Mouse (Mus musculus): Measurements from ENCODE around the gene Atp5h.
"Not testable (repeated sequence)": the region's sequence is repeated elsewhere in the genome, so short reads cannot be mapped to it uniquely, and the experiment has no call there.

The Atp5h gene

GRCm38 (mm10) chr11:115419531-115420237, at the start of gene Atp5h, which contains the start of gene Kctd2:
Gene Atp5h, minus strand, starts transcription at chr11:115419962.
Gene Kctd2, plus strand, starts transcription at chr11:115420128.
- peak; percentile 96 for DNase-seq (ENCODE audit: low read depth, low spot score)

- no peak for DNase-seq (ENCODE audit: low read depth, low spot score)
Observed at GRCm38 (mm10) chr11:115467217-115467618, 47.5 kb upstream of the Atp5h start.

GRCm38 (mm10) chr11:115464851-115465250, 45.1 kb upstream of the Atp5h start:
- no peak for DNase-seq (ENCODE audit: low read depth, low spot score)

DNA sequence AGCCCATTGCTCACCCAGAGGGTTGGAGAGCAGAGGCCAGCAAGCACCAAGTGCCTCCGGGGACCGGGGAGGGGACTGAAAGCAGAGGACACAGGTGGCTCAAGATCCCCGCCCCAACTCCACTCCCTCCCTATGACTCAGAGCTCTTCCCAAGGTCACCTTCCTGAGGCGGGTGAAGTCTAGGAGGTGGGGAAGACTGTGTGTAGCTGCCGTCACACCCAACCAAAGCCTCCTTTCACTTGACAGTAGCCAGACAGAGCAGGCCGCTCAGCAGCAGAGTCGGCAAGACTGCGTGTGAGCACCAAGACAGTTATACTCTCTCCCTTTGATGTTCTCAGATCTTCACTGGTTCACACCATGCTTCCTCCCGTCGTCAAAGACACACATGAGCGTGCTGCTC, 43.6 kb upstream of the Atp5h start:
- no peak for DNase-seq (ENCODE audit: low read depth, low spot score)

DNA sequence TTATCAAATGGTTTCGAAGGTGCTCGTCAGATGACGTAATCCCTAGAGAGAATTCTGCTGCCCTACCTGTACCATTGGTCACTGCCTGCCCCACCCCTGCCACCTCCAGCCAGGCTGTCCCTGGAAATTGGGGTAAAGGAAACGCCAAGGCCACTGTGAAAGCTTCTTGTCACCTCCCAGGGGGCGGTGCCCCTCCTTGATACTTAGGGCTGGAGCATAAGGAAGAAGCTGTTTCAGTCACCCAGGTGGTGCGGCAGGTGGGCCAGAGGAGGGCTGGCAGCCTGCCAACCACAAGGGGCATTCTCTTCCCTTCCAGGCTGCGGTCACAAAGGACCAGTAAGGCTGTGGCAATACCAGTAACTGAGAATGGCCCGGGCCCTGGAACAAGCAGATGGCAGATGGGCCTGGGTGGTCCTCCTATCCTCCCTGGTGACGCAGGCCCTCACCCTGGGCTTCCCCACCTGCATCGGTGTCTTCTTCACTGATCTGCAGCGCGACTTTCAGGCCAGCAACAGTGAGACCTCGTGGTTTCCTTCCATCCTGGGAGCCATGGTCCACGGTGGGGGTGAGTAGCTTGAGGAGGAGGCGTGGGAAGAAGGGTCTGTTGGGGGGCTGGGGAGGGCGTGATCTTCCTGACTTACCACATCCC, 42.6 kb upstream of the Atp5h start, which contains the start of gene Slc16a5:
Gene Slc16a5 (plus strand): TSS at position 232 of the 649 bp plus-strand sequence.
- no peak for DNase-seq (ENCODE audit: low read depth, low spot score)

- no peak for DNase-seq (ENCODE audit: low read depth, low spot score)
Observed at GRCm38 (mm10) chr11:115461846-115462242, 42.1 kb upstream of the Atp5h start.

GRCm38 (mm10) chr11:115460976-115461375, 41.2 kb upstream of the Atp5h start:
- no peak for DNase-seq (ENCODE audit: low read depth, low spot score)

DNA sequence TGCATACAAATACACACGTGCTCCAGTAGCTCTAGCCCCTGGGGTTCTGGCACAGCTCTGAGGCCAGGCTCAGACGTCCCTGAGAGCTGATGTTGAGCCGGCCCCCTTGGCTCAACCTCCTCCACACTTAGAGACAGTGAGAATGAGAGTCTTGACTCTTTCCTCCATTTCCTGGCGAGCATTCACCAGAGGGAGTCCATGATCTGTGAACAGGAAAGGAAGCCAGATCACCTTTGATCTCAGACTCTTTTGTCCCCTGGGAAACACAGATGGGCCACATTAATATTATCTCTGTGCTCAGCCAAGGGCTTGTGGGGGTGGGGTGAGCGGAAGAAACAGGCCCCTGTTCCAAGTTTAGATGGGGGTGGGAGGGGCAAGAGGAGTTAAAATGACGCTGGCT, 37.6 kb upstream of the Atp5h start:
- no peak for DNase-seq (ENCODE audit: low read depth, low spot score)

- no peak for DNase-seq (ENCODE audit: low read depth, low spot score)
Observed at GRCm38 (mm10) chr11:115456182-115456581, 36.4 kb upstream of the Atp5h start.

DNA sequence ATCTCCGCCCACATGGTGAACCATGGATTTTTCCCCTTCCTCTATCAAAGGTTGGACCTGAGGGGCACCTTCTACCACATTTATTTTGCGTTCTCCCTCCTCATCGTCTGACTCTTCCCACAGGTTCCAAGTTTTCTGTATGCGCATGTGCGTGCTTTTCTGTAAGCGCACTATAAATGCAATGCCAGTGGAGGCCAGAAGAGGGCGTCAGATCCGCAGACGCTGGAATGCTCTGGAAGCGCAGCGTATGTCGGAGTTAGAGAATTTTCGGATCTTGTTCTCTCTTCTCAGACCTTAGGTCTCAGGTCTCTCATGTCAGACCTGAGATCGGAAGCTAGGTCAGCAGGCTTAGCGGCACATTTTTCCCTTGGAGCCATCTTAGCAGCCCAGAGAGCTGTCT, 35.9 kb upstream of the Atp5h start:
- DNase-seq (ENCODE audit: low read depth, low spot score) = no peak

DNA sequence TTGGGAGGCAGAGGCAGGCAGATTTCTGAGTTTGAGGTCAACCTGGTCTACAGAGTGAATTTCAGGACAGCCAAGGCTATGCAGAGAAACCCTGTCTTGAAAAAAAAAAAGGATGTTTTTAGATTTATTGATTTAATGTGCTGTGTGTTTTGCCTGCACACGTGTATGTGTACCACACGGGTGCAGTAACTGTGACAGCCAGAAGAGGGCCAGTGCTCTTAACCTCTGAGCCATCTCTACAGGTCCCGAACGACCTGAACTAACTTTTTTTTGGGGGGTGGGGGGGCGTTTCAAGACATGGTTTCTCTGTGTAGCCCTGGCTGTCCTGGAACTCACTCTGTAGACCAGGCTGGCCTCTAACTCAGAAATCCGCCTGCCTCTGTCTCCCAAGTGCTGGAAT, 35.1 kb upstream of the Atp5h start:
- not testable (repeated sequence) for DNase-seq (ENCODE audit: low read depth, low spot score)

DNA sequence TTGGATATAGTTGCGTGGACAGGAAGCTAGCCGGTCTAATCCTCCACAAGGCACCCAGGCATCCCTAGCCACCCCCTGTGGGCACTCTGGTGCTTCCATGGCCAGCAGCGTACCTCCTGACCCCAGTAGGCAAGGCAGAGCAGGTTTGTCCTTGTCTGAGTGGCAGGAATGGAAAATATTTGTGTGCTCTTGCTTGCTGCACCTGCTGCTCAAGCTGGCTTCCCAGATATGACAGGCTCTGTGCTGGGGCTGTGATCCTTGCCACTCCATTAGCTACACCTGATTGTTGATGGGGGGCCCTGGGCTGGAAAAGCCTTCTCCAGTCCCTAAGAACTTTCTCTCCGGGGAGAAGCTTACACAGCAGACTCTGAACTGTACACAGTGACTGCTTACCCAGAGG, 33.5 kb upstream of the Atp5h start:
- DNase-seq (ENCODE audit: low read depth, low spot score) = no peak

- no peak for DNase-seq (ENCODE audit: low read depth, low spot score)
Observed at GRCm38 (mm10) chr11:115452281-115452860, 32.6 kb upstream of the Atp5h start.

DNA sequence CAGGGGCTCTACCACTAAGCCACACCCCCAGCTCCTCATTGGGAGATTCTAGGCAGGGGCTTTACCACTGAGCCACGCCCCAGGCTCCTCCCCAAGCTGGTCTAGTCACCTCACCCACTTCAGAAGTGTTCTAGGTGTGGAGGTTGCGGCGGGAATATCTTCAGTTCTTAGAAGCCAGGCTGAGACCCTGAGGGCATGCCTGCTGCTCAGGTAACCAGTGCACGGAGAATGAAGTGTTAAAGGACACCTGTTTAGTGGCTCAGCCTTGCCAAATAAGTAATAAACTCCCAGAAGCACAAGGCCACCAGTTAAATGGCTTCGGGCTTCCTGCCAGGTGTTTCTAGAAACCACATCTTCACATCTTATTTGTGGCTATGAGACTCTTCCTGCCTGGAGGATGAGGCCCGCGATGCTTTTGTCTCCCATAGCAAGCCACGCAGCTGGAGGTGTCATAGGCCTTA, 32.0 kb upstream of the Atp5h start:
- DNase-seq (ENCODE audit: low read depth, low spot score) = no peak

DNA sequence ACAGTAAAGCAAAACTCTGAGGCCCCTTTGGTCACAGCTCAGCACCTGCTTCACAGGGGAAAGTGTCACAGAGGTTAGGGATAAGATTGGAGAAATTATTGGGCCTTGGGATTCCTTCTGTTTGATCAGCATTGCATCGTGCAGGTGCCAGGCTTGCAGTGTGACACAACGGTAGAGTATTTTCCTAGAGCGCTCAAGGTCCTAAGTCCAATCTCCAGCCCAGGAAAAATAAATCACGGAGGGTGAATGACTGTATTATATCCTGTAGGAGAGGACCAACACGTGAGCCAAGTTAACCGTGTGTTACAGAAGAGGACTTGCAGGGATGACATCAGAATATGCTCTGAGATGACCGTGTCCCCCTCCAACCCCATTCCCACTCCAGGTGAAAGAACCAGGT, 30.4 kb upstream of the Atp5h start:
- DNase-seq (ENCODE audit: low read depth, low spot score) = no peak

GRCm38 (mm10) chr11:115448998-115449397, 29.2 kb upstream of the Atp5h start:
- no peak for DNase-seq (ENCODE audit: low read depth, low spot score)

- DNase-seq (ENCODE audit: low read depth, low spot score) = no peak
Observed at GRCm38 (mm10) chr11:115448075-115448474, 28.3 kb upstream of the Atp5h start.

- no peak for DNase-seq (ENCODE audit: low read depth, low spot score)
Observed at GRCm38 (mm10) chr11:115447321-115447885, 27.6 kb upstream of the Atp5h start.

DNA sequence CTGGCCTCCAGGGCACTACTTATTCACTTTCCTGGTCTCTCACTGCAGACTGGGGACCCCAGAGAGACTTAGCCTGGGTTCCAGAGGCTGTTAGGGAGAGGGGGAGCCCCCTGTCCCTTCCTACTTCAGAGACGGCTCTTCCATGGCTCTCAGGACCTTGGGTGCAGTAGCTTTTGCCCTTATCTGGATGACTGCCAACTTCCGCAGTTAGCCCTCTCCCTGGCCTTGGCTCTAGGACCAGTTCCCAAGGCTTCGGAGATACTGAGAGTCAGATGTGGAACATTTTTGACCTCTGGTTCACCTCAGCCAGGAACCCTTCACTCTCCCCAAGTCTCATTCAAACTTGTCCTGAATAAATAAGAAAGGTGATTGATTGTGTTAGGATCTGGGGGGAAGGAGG, 27.1 kb upstream of the Atp5h start:
- DNase-seq (ENCODE audit: low read depth, low spot score) = no peak

DNA sequence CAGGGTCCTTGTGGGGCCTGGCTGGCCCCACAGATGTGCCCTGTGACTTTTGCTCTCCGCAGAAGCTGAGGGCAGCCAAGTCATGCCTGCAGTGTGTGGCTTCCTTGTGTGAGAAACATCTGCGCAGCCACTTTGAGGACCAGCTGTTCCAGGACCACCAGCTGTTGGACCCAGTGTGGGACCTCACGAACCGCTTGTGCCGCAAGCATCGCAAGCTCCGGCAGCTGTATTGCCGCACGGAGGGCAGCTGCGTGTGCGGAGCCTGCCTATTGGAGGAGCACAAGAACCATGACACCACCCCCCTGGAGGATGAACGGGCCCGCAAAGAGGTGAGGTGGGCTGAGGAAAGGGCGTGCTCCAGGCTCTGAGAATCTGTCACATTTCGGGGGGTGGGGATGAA, 21.7 kb upstream of the Atp5h start:
- no peak for DNase-seq (ENCODE audit: low read depth, low spot score)

DNA sequence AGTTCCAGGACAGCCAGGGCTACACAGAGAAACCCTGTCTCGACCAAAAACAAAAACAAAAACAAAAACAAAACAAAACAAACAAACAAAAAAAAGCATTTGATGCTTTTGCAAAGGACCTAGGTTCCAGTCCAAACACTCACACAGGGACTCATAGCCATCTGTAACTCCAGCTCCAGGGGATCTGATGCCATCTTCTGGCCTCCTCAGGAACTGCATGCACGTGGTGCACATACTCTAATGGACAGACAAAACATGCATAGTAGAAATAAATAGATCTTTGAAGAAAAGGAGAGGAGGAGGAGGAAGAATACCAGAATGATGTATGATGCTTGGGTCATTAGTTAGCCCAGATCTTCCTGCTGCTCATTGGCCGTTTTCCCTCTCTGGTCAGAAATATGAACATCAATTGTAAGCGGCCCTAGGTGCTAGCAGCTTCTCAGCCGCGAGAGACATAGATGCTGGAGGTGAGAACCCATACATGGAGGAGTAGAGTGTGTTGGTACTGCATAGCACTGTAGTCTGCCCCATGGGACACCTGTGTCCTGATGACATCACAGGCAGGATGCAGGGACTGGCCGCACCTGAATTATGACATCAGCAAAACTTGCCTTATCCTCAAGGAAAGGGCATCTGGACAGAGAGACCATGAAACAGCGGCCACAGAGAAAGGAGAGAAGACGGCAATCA, 20.3 kb upstream of the Atp5h start, which contains the start of gene Trim80:
Gene Trim80 (plus strand): TSS at position 640 of the 690 bp plus-strand sequence.
- no peak for DNase-seq (ENCODE audit: low read depth, low spot score)

GRCm38 (mm10) chr11:115439326-115439725, 19.6 kb upstream of the Atp5h start:
- no peak for DNase-seq (ENCODE audit: low read depth, low spot score)

Data from telencephalon, adult 2 months (tissue).